Mouse (Mus musculus): ENCODE data around the gene Adgrl1. TPM values are rescaled to one million over a fixed set of nuclear protein-coding genes. Genes with fewer than 3 reads are reported as not detected.

Adgrl1 gene
- polyA plus RNA-seq, 1 experiment from 2014 or later, result 14.8 TPM

DNA sequence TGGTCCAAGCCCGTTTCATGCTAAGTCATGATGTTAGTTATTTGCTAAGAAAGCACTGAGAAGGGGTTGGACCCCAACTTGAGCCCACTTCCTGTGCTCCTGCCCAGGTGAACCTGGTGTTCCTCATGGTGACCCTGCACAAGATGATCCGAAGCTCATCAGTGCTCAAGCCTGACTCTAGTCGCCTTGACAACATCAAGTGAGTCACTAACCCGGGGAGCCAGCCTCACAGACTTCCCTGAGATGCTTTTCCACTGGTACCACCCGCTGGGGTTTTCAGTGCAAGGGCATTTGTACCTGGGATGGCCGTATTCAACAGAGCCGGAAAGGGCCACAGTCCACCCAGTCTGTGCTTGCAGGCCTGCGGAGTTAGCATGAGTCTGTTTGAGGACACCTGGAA, 35.5 kb downstream of the Adgrl1 start:
- Histone ChIP-seq H3K9me3 (ENCODE audit: control insufficient read depth, low read length) (no peaks in the 10 kb centered on the region), H3K27me3 (ENCODE audit: control insufficient read depth, insufficient read depth, low read depth, low read length) (no peaks in the 10 kb centered on the region), H3K4me2 (ENCODE audit: low read depth, low read length) (no peak overlapping the region), H3K9ac (ENCODE audit: low read length) (no peak overlapping the region), H3K4me3 (ENCODE audit: low read length) (no peak overlapping the region), H3K36me3 (ENCODE audit: control insufficient read depth, insufficient read depth, low read length) (peaks cover 53% of the 10 kb centered on the region), H3K27ac (ENCODE audit: low read length) (no peak overlapping the region), H3K4me1 (replicated peaks; ENCODE audit: control insufficient read depth, insufficient read depth, low read length) (no peaks in the 10 kb centered on the region)
- 89% methylated on average over 8 of the region's 8 CpGs for WGBS
- ATAC-seq (ENCODE audit: low read depth), result no peak

- no peak overlapping the region for H3K4me2 ChIP-seq (ENCODE audit: low read depth, low read length)
Observed at GRCm38 (mm10) chr8:83937645-83938044, 37.7 kb downstream of the Adgrl1 start.

DNA sequence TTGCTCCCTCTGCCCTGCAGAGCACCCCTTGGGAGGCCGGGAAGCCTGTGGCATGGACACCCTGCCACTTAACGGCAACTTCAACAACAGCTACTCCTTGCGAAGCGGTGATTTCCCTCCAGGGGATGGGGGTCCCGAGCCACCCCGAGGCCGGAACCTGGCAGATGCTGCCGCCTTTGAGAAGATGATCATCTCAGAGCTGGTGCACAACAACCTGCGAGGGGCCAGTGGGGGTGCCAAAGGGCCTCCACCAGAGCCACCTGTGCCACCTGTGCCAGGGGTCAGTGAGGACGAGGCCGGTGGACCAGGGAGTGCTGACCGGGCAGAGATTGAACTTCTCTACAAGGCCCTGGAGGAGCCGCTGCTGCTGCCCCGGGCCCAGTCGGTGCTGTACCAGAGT, 38.4 kb downstream of the Adgrl1 start:
- H3K9ac ChIP-seq (ENCODE audit: low read length), result no peak overlapping the region
- H3K27me3 ChIP-seq (ENCODE audit: control insufficient read depth, insufficient read depth, low read depth, low read length), result no peaks in the 10 kb centered on the region
- no peak for ATAC-seq (ENCODE audit: low read depth)
- WGBS, result 92% methylated on average over 15 of the region's 15 CpGs
- no peak overlapping the region for H3K4me3 ChIP-seq (ENCODE audit: low read length)
- H3K36me3 ChIP-seq (ENCODE audit: control insufficient read depth, insufficient read depth, low read length), result peaks cover 39% of the 10 kb centered on the region
- no peak overlapping the region for H3K4me2 ChIP-seq (ENCODE audit: low read depth, low read length)
- no peaks in the 10 kb centered on the region for H3K4me1 ChIP-seq (replicated peaks; ENCODE audit: control insufficient read depth, insufficient read depth, low read length)
- no peak overlapping the region for H3K27ac ChIP-seq (ENCODE audit: low read length)
- H3K9me3 ChIP-seq (ENCODE audit: control insufficient read depth, low read length), result no peaks in the 10 kb centered on the region

More at GRCm38 (mm10) chr8:83937645-83938044, 37.7 kb downstream of the Adgrl1 start:
- Histone ChIP-seq H3K9ac (ENCODE audit: low read length) (no peak overlapping the region), H3K36me3 (ENCODE audit: control insufficient read depth, insufficient read depth, low read length) (peaks cover 46% of the 10 kb centered on the region), H3K4me1 (replicated peaks; ENCODE audit: control insufficient read depth, insufficient read depth, low read length) (no peaks in the 10 kb centered on the region), H3K4me3 (ENCODE audit: low read length) (no peak overlapping the region), H3K27ac (ENCODE audit: low read length) (no peak overlapping the region), H3K27me3 (ENCODE audit: control insufficient read depth, insufficient read depth, low read depth, low read length) (no peaks in the 10 kb centered on the region), H3K9me3 (ENCODE audit: control insufficient read depth, low read length) (no peaks in the 10 kb centered on the region)
- ATAC-seq (ENCODE audit: low read depth), result no peak
- 90% methylated on average over 7 of the region's 7 CpGs for WGBS

DNA sequence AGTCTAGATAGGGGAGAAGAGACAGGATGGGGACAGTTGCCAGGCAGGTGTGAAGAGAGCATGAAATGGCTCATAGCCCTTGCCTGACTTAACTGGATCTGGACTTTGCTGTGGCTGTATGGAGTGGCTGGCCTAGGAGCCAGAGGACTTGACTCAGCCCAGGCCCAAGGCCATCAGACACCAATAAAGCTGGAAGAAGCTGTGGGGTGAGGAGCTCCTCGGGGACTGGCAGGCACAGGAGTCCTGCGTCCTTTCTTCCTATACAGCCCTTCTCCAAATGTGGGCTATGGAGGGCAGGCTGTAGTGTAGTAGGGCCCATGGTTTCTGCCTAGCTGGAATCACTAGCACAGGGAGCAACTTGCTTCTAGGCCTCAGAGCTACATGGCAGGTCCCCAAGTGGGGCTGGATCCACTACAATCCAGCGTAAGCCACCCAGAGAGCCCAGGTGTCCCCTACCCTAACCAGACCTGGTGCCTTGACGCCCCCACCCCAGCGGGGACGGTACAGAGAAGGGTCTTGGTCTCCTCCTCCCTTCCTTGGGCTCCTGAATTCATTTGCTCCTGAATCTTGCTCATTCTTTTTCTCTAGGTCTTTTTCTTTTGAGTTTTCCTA, 41.3 kb downstream of the Adgrl1 start:
- ATAC-seq (ENCODE audit: low read depth), result no peak
- no peak overlapping the region for H3K4me3 ChIP-seq (ENCODE audit: low read length)
- 76% methylated on average over 6 of the region's 6 CpGs for WGBS
- H3K27me3 ChIP-seq (ENCODE audit: control insufficient read depth, insufficient read depth, low read depth, low read length), result no peaks in the 10 kb centered on the region
- peaks cover 18% of the 10 kb centered on the region for H3K36me3 ChIP-seq (ENCODE audit: control insufficient read depth, insufficient read depth, low read length)
- H3K4me2 ChIP-seq (ENCODE audit: low read depth, low read length), result no peak overlapping the region
- H3K4me1 ChIP-seq (replicated peaks; ENCODE audit: control insufficient read depth, insufficient read depth, low read length), result no peaks in the 10 kb centered on the region
- H3K9ac ChIP-seq (ENCODE audit: low read length), result no peak overlapping the region
- H3K9me3 ChIP-seq (ENCODE audit: control insufficient read depth, low read length), result no peaks in the 10 kb centered on the region
- no peak overlapping the region for H3K27ac ChIP-seq (ENCODE audit: low read length)

- no peak for ATAC-seq (ENCODE audit: low read depth)
- Histone ChIP-seq H3K27me3 (ENCODE audit: control insufficient read depth, insufficient read depth, low read depth, low read length) (no peaks in the 10 kb centered on the region), H3K9ac (ENCODE audit: low read length) (no peak overlapping the region), H3K4me2 (ENCODE audit: low read depth, low read length) (no peak overlapping the region), H3K9me3 (ENCODE audit: control insufficient read depth, low read length) (no peaks in the 10 kb centered on the region), H3K4me1 (replicated peaks; ENCODE audit: control insufficient read depth, insufficient read depth, low read length) (no peaks in the 10 kb centered on the region), H3K4me3 (ENCODE audit: low read length) (no peak overlapping the region), H3K27ac (ENCODE audit: low read length) (no peak overlapping the region), H3K36me3 (ENCODE audit: control insufficient read depth, insufficient read depth, low read length) (peaks cover 11% of the 10 kb centered on the region)
- WGBS, result 72% methylated on average over 1 of the region's 1 CpGs
Observed at GRCm38 (mm10) chr8:83942446-83942845, 42.5 kb downstream of the Adgrl1 start.

GRCm38 (mm10) chr8:83945540-83945939, 45.6 kb downstream of the Adgrl1 start:
- WGBS, result 55% methylated on average over 3 of the region's 3 CpGs
- no peak for ATAC-seq (ENCODE audit: low read depth)
- Histone ChIP-seq H3K9me3 (ENCODE audit: control insufficient read depth, low read length) (no peaks in the 10 kb centered on the region), H3K27ac (ENCODE audit: low read length) (no peak overlapping the region), H3K4me1 (replicated peaks; ENCODE audit: control insufficient read depth, insufficient read depth, low read length) (no peaks in the 10 kb centered on the region), H3K36me3 (ENCODE audit: control insufficient read depth, insufficient read depth, low read length) (no peaks in the 10 kb centered on the region), H3K9ac (ENCODE audit: low read length) (no peak overlapping the region), H3K27me3 (ENCODE audit: control insufficient read depth, insufficient read depth, low read depth, low read length) (no peaks in the 10 kb centered on the region), H3K4me3 (ENCODE audit: low read length) (no peak overlapping the region), H3K4me2 (ENCODE audit: low read depth, low read length) (no peak overlapping the region)

- Histone ChIP-seq H3K4me1 (replicated peaks; ENCODE audit: control insufficient read depth, insufficient read depth, low read length) (peaks cover 15% of the 10 kb centered on the region), H3K27ac (ENCODE audit: low read length) (peak overlapping the region; percentile 63), H3K36me3 (ENCODE audit: control insufficient read depth, insufficient read depth, low read length) (no peaks in the 10 kb centered on the region), H3K27me3 (ENCODE audit: control insufficient read depth, insufficient read depth, low read depth, low read length) (no peaks in the 10 kb centered on the region; the same call in 1 of the 2 replicates), H3K4me3 (ENCODE audit: low read length) (peak overlapping the region; percentile 73), H3K9ac (ENCODE audit: low read length) (peak overlapping the region; percentile 67), H3K4me2 (ENCODE audit: low read depth, low read length) (peak overlapping the region; percentile 74), H3K9me3 (ENCODE audit: control insufficient read depth, low read length) (no peaks in the 10 kb centered on the region)
- under 1% methylated on average over 14 of the region's 14 CpGs for WGBS
- no peak for ATAC-seq (ENCODE audit: low read depth)
Observed at GRCm38 (mm10) chr8:83954749-83955105, 54.8 kb downstream of the Adgrl1 start.

DNA sequence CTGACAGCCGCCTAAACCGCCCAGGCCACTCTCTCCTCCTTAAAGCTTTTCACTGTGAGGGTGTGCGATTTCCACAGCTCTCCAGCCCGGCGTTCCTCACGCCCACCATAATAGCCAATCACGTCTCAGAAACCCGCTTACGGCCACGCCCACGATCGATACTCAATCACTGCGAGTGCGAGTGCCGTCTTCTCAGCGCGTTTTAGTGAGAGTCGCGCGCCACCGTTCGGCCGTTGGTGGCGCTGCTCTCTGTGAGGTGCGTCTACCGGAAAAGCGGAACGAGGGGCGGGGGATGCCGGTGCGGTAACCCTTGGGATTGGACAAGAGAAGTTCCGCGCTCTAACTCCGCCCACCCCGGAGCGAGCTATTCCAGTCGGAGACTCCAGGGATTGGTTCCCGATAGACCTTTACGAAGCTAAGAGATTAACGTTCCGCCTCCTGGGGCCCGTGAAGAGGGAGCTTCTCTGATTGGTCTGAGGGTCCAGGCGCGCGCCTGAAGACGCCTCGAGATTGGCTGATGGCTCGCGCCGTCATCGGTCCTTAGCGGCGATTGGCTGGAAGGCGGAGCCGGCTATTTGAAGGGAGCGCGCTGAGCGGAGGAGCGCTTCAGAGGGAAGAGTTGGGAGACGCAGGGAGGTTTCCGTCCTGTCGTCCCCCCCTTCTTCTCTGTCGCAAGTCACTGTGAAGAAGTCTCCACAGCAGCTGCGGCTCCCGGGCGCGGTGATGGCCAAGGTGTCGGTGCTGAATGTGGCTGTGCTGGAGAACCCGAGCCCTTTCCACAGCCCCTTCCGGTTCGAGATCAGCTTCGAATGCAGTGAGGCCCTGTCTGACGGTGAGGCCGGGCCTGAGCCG, 55.4 kb downstream of the Adgrl1 start, which contains the start of the genes Gm10644 and Asf1b:
Gene Gm10644 (minus strand): TSS at position 100 of the 852 bp plus-strand sequence.
Gene Asf1b (plus strand): TSS at position 402 of the 852 bp plus-strand sequence.
- ATAC-seq (ENCODE audit: low read depth), result peak; percentile 99
- Histone ChIP-seq H3K36me3 (ENCODE audit: control insufficient read depth, insufficient read depth, low read length) (no peaks in the 10 kb centered on the region), H3K9ac (ENCODE audit: low read length) (peak within 1 kb of the TSS; percentile 72), H3K4me2 (ENCODE audit: low read depth, low read length) (peak within 1 kb of the TSS; percentile 90), H3K4me1 (replicated peaks; ENCODE audit: control insufficient read depth, insufficient read depth, low read length) (peaks cover 15% of the 10 kb centered on the region), H3K27me3 (ENCODE audit: control insufficient read depth, insufficient read depth, low read depth, low read length) (no peaks in the 10 kb centered on the region; the same call in 1 of the 2 replicates), H3K27ac (ENCODE audit: low read length) (peak within 1 kb of the TSS; percentile 63), H3K9me3 (ENCODE audit: control insufficient read depth, low read length) (no peaks in the 10 kb centered on the region), H3K4me3 (ENCODE audit: low read length) (peak within 1 kb of the TSS; percentile 73)
- WGBS, result under 1% methylated on average over 75 of the region's 75 CpGs

DNA sequence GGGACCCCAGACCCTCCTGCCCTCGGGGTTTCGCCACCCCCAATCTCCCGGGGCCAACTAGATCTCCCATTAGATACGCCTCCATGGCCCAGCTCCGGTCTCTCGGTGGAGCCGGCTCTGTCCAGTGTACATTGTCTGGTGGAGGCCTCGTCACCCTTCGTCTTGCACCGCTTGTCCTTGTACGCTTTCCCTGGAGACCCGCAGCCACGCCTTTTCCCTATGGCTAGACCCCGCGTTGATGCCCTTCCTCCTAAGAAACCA, 56.0 kb downstream of the Adgrl1 start:
- peak overlapping the region; percentile 73 for H3K4me3 ChIP-seq (ENCODE audit: low read length)
- ATAC-seq (ENCODE audit: low read depth), result no peak
- H3K27me3 ChIP-seq (ENCODE audit: control insufficient read depth, insufficient read depth, low read depth, low read length), result no peaks in the 10 kb centered on the region; the same call in 1 of the 2 replicates
- H3K9me3 ChIP-seq (ENCODE audit: control insufficient read depth, low read length), result no peaks in the 10 kb centered on the region
- peak overlapping the region; percentile 90 for H3K4me2 ChIP-seq (ENCODE audit: low read depth, low read length)
- H3K9ac ChIP-seq (ENCODE audit: low read length), result peak overlapping the region; percentile 72
- WGBS, result 0% methylated on average over 15 of the region's 15 CpGs
- H3K4me1 ChIP-seq (replicated peaks; ENCODE audit: control insufficient read depth, insufficient read depth, low read length), result peaks cover 15% of the 10 kb centered on the region
- no peaks in the 10 kb centered on the region for H3K36me3 ChIP-seq (ENCODE audit: control insufficient read depth, insufficient read depth, low read length)
- no peak overlapping the region for H3K27ac ChIP-seq (ENCODE audit: low read length)
